Mouse (Mus musculus): ENCODE measurements around the gene Pms2.

Pms2 gene

DNA sequence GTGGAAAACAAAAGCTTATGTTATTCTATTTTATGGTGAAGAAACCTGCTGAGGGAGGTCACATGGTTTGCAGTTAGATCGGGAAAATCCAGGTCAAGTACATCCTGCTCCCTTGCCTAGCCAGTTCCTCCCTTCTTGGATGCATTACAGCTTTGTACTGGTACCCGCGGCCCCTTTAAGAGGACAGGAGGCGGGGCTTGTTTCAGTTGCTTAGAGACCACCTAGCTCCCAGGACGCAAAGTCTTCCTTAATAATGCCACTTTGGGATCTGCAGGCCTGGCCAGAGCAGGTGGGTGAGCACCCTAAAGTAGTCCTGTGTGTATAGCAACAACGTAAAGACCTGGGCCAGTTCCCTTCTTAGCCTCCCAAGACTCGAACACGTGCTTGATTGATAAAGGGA lies 23.1 kb downstream of the Pms2 start, which contains the start of gene Rsph10b:
Gene Rsph10b (plus strand): TSS at position 205 of the 400 bp plus-strand sequence.
- no peak for DNase-seq (ENCODE audit: low read depth)

DNA sequence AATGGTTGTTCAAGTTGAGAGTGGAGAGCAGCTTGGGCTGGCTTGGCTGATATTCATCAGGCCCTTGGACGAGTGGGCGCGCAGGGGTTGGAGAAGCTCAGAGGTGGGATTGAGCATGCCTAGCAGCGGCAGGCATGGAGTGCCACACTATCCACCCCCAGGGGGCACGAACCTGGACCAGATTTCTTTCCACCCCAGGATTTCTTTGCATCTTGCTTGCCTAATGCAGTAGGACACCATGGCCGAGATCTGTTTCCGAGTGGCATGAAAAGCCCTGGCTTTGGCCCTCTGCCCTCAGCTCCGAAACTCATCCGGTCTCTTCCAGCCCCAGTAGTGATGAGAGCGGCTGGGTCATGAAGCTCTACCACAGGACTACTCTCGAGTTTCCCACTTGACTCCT lies 23.6 kb downstream of the Pms2 start:
- no peak for DNase-seq (ENCODE audit: low read depth)

DNA sequence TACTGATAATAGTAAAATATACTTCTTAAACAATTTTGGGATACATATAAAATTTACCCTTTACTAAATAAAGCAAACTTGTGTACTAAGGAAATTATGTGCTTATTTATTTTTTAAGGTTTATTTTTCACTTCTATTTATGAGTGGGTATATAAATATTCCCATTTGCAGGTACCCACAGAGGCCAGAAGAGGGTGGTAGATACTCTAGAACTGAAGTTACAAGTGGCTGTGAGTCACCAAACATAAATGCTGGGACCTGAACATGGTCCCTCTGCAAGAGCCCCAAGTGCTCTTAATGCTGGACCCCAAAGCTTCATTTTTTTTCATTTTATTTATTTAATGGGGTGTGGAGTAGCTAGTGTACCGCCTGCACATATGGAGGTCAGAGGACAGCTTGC lies 24.1 kb downstream of the Pms2 start:
- peak; percentile 53 for DNase-seq (ENCODE audit: low read depth)

DNA sequence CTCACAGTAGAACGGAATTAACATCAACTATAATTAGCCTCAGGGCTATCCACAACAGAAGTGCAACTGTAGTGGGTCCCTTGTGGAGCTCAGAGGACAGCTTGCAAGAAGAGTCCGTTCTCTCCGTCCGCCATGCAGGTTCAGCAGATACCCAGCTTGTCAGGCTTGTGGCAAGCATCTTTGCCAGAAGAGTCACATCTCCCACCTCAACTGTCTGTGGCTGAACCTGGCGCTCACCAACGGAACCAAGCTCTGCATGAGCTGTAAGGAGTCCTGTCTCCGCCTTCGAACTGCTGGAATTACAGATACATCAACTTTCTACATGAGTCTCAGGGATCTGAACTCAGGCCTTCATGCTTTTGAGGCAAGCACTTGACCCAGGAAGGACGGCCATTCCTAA lies 26.4 kb downstream of the Pms2 start:
- DNase-seq (ENCODE audit: low read depth): no peak

DNA sequence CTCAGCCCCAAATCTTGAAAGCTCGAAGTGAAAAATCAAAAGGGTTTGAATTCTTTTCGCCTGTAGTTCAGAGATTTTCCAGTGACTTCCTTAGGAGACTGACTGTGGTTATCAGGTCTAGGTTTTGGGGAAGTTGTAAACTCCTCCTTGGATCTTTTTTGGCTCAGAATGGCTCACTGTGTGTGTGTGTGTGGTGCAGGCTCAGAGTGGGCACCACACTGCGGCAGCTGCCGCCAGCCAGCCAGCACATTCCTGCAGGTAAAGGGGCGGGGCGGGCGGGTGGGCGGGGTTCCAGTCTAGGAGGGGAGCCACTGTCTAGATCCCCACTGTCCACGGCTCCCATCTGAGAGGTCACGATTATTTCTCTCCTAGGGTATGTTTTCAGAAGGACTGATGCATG lies 31.8 kb downstream of the Pms2 start:
- DNase-seq (ENCODE audit: low read depth): no peak

DNA sequence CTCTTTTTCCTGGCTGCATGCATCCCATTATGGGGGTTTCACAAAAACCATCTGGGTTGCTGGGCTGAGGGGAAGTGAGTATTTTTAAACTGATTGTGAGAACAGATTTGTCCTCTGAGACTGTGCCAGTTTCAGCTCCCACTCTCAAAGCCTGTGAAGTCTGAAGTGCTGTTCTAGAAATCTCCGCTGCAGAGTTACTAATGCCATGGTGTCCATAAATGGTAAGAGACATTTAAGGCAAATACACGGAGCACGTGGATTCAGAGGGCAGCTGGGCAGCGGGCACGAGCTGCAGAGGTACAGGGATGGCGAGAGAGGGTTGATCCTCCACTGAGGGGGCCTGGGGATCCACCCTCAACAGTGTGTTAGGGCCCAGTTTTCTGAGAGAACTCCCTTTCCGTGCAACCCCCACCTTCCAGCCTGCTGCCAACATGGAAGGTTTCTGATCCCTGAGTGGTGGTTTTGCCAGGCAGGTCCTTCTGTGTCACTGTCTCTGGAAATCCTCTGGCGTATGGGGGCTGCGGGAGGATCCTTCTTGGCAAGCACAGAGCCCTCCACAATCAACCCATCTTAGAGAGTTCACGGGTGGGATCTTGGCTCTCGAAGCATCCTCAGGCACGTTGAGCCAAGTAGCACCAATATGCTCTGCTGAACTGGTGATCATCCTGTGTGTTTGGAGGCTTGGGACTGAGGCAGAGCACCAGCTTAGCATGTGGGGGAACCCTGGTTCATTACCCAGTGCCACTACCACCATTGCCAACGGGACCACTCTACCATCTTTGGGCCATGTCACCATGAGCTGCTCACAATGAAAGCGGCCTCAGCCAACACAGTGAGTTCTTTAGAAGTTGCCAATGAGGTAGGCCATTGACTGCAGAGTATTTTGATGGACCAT lies 33.7 kb downstream of the Pms2 start:
- DNase-seq (ENCODE audit: low read depth): no peak

DNA sequence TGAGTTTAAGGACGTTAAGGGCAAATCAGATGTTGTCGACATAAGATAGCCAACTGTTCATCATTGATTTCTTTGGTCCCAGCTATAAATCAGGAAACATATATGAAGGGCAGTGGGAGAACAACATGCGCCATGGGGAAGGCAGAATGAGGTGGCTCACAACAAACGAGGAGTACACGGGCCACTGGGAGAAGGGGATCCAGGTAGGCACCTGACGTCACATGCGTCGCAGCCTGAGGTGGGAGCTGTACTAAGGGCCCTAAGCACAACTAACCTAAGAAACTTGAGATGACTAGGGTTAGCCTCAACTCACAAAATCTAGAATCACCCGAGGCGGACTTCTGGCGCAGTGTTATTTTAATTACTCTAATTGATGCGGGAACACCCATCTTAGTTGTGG lies 38.6 kb downstream of the Pms2 start:
- DNase-seq (ENCODE audit: low read depth): no peak

DNA sequence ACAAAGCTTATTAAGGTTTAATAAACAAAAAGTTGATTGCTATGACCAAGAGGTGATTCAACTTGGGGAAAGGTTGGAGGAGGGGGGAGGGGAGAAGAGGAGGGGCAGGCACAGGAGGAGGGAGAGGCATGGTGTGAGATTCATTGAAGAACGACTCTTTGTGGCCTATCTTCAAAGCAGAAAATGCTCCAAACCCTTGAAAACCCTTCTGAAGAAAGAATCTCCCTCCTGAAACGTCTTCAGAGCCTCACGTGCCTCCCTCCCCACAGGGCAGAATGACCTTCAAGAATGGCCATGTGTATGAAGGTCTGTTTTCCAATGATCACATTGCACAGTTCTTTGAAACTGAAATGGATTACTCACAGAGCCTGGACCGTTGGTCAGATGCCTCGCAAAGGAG lies 40.3 kb downstream of the Pms2 start:
- no peak for DNase-seq (ENCODE audit: low read depth)

DNA sequence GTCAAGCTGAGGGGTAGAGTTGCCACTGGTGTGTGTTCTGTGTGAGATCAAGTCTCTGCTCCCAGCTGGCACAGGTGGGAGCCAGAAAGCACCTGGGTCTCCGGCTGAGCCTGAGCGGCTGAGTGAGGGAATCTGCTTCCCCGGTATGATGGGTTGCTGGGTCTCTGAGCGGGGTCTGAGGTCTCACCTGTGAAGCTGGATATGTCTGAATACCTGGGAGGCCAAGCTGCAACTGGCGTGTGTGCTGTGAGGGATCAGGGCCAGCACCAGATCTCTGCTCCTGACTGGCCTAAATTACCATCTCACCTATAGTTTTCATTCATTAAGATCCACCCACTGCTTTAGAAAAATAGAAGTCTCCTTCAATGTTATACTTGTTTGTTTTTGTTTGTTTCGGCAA lies 47.3 kb downstream of the Pms2 start:
- no peak for DNase-seq (ENCODE audit: low read depth)

DNA sequence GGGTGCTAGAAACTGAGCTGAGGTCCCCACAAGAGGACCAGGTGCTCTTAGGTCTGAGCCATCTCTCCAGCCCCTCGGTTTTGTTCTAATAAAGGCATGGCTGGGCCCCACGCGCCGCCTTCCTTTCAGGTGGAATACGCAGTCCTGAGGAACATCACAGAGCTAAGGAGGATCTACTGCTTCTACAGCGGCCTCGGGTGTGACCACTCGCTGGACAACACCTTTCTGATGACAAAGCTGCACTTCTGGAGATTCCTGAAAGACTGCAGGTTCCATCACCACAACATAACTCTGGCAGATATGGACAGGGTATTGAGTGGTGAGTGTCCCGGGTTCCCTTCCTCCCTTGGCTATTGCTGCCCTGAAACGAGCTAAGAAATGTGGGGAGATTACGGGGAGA lies 49.8 kb downstream of the Pms2 start:
- no peak for DNase-seq (ENCODE audit: low read depth)

DNA sequence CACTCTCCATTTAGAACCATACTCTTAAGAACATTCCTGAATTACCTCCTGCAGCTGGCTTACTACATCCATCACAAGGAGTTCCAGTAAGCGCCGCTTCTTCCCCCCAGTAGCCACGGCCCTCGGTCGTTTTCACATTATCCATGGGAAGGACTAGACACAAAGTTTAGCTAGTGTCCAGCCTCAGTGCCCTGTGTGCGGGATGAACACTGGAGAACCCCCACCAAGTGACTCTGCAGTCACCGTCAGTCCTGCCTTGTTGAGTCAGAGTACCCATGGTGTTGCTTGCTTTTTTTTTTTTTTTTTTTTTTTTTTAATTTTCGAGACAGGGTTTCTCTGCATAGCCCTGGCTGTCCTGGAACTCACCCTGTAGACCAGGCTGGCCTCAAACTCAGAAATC lies 51.4 kb downstream of the Pms2 start:
- DNase-seq (ENCODE audit: low read depth): no peak

DNA sequence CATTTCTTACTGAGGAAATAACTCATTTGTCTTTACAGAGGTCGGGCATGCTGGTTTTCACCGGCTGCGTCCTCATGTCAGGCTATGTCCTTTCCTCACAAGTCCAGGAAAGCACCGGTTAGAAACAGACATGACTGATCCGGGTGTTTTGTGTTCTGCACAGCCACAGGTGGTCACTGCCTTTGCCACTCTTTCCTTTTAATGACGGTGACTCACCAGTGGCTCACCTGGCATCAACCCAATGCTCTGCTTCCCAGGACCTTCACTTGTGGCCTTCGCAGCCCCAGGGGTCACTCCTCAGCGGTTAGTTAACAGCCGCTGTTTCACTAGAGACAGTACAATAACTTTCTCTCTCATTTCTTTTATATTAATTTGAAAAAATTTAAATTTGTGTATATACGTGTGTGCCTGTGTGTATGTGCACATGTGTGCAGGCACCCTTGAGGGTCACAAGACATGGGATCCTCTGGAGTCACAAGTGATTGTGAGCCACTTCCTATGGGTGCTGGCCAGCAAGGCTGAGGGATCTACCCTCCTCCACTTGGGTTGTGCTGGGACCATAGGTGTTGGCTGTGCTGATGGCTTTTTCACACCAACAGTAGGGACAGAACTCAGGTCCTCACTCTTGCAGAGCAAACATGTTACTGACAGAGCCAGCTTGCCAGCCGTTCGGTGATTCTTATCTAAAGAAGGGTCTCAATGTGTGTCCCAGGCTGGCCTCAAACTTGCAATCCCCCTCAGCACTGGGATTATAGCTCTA lies 56.0 kb downstream of the Pms2 start:
- DNase-seq (ENCODE audit: low read depth): peak; percentile 75

DNA sequence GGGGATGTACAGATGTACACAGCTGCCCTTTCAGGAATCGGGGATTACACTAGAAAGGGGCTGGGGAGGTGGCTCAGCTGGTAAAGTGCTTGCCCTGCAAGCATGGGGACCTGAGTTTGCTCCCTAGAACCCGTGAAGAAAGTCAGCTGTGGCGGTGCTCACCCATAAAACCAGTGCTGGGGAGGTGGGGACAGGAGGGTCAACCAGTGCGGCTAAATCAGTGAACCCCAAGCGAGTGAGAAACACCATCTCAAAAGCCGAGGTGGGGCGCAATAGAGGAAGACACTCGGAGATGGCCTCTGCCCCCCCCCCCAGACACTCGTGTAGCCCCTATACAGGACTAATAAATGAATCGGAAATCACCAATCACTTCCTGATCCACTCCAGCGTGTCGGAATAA lies 56.9 kb downstream of the Pms2 start:
- DNase-seq (ENCODE audit: low read depth): no peak

DNA sequence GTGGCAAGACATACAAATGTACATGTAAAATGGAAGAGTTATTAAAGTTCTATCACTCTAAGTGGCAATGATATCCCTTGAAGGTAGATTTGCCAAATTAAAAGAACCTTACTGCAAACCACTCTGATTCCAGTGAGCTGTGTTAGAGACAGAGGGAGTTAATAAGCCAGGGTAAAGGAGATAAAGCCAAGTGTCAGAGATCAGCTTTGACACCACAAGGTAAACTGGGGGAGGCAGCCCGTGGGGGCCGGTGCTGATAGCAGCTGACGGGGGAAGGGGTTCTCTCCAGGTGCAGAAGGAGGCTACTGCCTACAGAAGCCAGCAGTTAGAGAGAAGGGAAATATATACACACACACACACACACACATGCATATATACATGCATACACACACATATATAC lies 62.9 kb downstream of the Pms2 start:
- DNase-seq (ENCODE audit: low read depth): no peak

DNA sequence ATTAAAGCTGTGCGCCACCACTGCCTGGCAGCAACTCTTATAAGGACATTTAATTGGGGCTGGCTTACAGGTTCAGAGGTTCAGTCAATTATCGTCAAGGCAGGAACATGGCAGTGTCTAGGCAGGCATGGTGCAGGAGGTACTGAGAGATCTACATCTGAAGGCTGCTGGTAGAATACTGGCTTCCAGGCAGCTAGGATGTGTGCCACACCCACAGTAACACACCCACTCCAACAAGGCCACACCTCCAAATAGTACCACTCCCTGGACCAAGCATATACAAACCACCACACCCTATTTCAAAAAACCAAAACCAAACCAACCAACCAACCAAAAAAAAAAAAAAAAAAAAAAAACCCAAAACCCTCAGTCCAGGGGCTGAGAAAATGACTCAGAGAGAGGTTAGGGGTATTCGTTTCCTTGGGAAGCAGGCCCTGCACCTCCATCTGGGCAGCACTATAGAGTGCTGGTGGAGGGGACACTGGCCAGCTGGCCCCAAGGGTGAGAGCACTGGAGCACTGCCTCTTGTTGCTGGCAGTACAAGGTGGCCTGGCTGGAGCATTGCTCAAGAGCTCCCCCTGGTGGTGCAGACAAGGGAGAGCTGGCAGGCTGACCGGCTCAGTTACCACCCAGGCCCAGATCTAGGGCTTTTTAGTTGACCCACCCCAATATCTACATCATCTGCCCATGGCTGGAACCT lies 65.3 kb downstream of the Pms2 start:
- peak; percentile 87 for DNase-seq (ENCODE audit: low read depth)

DNA sequence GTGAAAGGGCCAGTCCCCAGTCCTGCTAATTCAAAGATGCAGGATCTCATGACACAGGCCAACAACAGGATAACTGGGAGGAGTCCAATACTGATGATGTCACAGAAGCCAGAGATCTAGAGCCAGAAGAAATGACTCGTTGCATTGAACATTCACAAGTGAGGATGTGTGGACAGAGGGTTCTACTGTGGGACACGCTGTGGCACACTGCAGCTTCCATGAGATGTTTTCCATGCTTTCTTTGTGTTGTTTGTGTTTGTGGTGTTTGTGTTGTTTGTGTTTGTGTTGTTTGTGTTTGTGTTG lies 65.8 kb downstream of the Pms2 start:
- no peak for DNase-seq (ENCODE audit: low read depth)

DNA sequence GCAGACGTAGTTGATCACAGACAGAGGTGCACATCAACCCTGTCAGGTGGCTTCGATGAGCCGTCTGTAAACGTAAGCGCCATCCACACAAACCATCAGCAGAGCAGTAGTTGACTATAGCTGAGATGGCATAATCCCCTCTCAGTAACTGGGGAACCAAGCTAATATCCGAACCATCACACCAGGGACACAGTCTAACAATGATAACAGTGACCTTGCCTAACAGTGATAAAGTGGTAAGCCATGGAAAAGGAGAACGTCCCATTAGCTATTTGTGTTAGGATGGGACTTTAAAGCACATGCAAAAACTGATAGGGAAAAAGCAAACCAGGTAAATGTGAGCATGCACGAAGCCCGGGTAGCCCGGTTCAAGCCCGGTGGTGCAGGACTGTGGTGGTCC lies 66.5 kb downstream of the Pms2 start:
- no peak for DNase-seq (ENCODE audit: low read depth)

DNA sequence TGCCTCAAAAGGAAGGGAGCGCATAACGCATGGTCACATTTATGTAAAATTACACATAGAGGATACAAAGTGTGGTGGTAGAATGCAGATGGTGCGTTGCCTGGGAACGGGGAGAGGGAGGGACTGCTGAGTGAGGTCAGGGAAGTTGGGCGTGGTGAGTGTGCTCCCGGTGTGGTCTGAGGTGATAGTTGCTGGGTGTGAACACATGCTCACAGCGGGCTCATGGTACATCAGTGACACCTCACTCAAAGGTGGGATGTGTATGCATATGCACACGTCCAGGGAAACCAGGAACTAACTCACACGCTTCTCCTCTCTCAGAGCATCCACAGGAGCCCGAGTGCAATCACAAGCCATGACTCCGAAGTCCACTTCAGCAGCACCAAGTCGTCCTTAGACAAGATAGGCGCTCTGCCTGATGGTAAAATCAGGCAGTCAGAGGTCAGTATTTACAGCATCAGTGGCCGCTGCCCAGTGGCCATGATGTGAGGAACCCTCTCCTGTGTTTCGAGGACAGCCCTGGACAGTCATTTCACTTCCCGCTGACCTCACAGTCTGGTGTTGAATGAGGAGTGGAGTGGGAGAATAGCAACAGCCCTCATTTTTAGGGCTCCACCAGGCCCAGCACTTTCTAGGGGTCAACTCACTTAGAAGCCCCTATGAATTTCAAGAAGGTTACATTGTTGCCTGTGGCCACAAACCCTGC lies 67.1 kb downstream of the Pms2 start:
- DNase-seq (ENCODE audit: low read depth): no peak

DNA sequence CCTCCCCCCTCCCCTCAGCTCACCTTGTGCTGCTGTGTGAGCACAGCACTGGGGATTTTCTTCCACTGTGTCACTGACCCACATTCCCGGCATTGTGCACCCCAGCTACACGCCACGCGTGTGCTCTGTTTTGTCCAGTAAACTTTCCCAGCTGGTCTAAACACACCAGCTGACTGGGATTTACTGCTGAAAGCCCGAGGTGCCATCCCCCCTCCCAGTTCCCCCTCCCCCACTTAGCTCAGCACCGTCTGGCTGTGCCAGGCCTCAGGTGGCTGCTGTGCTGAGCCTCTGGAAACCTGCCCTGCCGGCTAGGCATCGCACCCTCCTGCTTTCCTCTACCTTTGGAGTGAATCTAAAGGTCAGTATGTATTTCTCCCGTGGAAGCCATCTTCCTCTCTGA lies 71.1 kb downstream of the Pms2 start:
- no peak for DNase-seq (ENCODE audit: low read depth)

DNA sequence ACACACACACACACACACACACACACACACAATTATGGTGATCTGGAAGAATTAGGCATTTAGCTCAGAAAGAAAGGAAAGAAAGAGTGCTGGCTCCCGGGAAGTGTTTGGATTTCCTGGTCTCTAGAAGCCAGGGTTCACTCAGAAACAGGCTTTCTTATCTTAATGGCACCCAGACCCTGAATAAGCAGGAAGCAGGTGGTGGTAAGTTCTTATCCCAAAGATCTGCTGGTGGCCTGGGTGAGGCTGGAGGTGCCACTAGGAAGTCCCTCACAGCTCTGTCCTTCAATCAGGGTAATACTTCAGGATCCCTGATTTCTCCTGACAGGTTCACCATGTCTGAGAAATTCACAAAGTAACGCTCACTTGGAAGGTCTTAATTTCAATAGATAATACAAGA lies 72.6 kb downstream of the Pms2 start:
- no peak for DNase-seq (ENCODE audit: low read depth)

All from 416B (cell line).